Mouse (Mus musculus): ENCODE results near the gene H2-Eb1. TPM values are rescaled to one million over a fixed set of nuclear protein-coding genes. Genes with fewer than 3 reads are reported as not detected.

Gene H2-Eb1
- total and polyA plus RNA-seq, 2 experiments from 2014 or later, result 0.52 to 4.1 TPM

- no peak overlapping the region for H3K4me3 ChIP-seq (ENCODE audit: low read length)
- H3K4me2 ChIP-seq (ENCODE audit: low read depth, low read length), result no peak overlapping the region
- TF ChIP-seq CTCF (IDR thresholded peaks at IDR 0.05; ENCODE audit: low read depth), result no peak
- H3K9me3 ChIP-seq (ENCODE audit: low read length), result no peaks in the 10 kb centered on the region
- no peak for ATAC-seq
- peak; percentile 66 for DNase-seq (ENCODE audit: low spot score)
- H3K9ac ChIP-seq (replicated peaks; ENCODE audit: low read length), result no peak overlapping the region
- no peaks in the 10 kb centered on the region for H3K36me3 ChIP-seq (ENCODE audit: insufficient read depth, low read length)
- WGBS, result 67% methylated on average over 6 of the region's 6 CpGs
- no peaks in the 10 kb centered on the region for H3K27me3 ChIP-seq (ENCODE audit: insufficient read depth, low read length)
- H3K4me1 ChIP-seq (ENCODE audit: insufficient read depth, low read length), result no peaks in the 10 kb centered on the region
- H3K27ac ChIP-seq, result no peak overlapping the region
Observed at GRCm38 (mm10) chr17:34347606-34348308, 42.1 kb downstream of the H2-Eb1 start.

DNA sequence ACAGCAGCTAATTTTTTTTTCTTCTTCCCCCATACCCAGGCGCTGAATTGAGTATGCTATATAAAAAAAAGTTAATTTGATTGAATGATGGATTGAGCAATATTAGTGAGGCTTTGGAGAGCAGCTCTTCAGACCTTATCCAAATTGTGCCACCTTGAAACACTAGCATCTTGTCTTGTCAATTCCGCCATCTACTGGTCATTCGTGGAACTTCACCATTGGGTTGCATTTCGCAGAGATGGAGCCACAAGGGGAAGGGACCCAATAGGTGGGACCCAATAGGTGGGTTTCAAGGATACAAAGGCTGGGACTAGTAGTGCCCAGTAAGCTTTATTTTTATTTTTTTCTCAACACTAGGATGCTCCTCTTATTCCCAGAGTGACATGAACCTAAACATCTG is 43.8 kb downstream of the H2-Eb1 start:
- Histone ChIP-seq H3K36me3 (ENCODE audit: insufficient read depth, low read length) (no peaks in the 10 kb centered on the region), H3K27me3 (ENCODE audit: insufficient read depth, low read length) (no peaks in the 10 kb centered on the region), H3K9me3 (ENCODE audit: low read length) (no peaks in the 10 kb centered on the region), H3K4me2 (ENCODE audit: low read depth, low read length) (no peak overlapping the region), H3K27ac (no peak overlapping the region), H3K4me3 (ENCODE audit: low read length) (no peak overlapping the region), H3K9ac (replicated peaks; ENCODE audit: low read length) (no peak overlapping the region), H3K4me1 (ENCODE audit: insufficient read depth, low read length) (no peaks in the 10 kb centered on the region)
- peak; percentile 90 for TF ChIP-seq CTCF (IDR thresholded peaks at IDR 0.05; ENCODE audit: low read depth)
- no peak for ATAC-seq
- DNase-seq (ENCODE audit: low spot score), result peak; percentile 92
- WGBS, result 3% methylated on average over 4 of the region's 4 CpGs

GRCm38 (mm10) chr17:34354539-34354938 is 48.9 kb downstream of the H2-Eb1 start, which contains the start of gene Btnl2:
Gene Btnl2, plus strand, starts transcription at chr17:34354822.
- Histone ChIP-seq H3K27me3 (ENCODE audit: insufficient read depth, low read length) (no peaks in the 10 kb centered on the region), H3K36me3 (ENCODE audit: insufficient read depth, low read length) (no peaks in the 10 kb centered on the region), H3K9me3 (ENCODE audit: low read length) (no peaks in the 10 kb centered on the region), H3K4me2 (ENCODE audit: low read depth, low read length) (no peak within 1 kb of the TSS), H3K27ac (no peak within 1 kb of the TSS), H3K9ac (replicated peaks; ENCODE audit: low read length) (no peak within 1 kb of the TSS), H3K4me1 (ENCODE audit: insufficient read depth, low read length) (no peaks in the 10 kb centered on the region), H3K4me3 (ENCODE audit: low read length) (no peak within 1 kb of the TSS)
- 86% methylated on average over 5 of the region's 5 CpGs for WGBS
- ATAC-seq (no peak), DNase-seq (ENCODE audit: low spot score) (no peak)
- no peak for TF ChIP-seq CTCF (IDR thresholded peaks at IDR 0.05; ENCODE audit: low read depth)

DNA sequence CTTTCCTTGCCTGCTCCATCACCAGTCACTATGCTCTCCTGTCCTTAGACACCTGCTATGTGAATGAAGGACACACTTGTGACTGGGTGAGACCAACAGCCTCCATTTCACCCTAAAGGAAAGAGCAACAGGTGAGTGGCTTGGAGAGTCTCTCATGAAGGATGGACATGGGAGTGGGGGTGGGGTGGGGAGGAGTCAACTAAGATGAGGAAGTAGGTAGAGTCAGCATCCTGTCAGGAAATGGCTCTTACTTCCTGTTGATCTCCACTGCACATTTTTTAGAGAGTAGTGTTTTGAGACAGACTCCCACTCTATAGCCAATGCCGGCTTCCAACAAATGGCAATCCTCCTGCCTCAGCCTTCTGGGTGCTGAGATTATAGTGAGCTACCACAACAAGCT is 49.3 kb downstream of the H2-Eb1 start:
- no peaks in the 10 kb centered on the region for H3K27me3 ChIP-seq (ENCODE audit: insufficient read depth, low read length)
- no peak overlapping the region for H3K4me2 ChIP-seq (ENCODE audit: low read depth, low read length)
- H3K4me1 ChIP-seq (ENCODE audit: insufficient read depth, low read length), result no peaks in the 10 kb centered on the region
- H3K9me3 ChIP-seq (ENCODE audit: low read length), result no peaks in the 10 kb centered on the region
- no peak overlapping the region for H3K4me3 ChIP-seq (ENCODE audit: low read length)
- no peak overlapping the region for H3K9ac ChIP-seq (replicated peaks; ENCODE audit: low read length)
- WGBS, result 82% methylated on average over 1 of the region's 1 CpGs
- no peak for ATAC-seq
- no peaks in the 10 kb centered on the region for H3K36me3 ChIP-seq (ENCODE audit: insufficient read depth, low read length)
- no peak for TF ChIP-seq CTCF (IDR thresholded peaks at IDR 0.05; ENCODE audit: low read depth)
- H3K27ac ChIP-seq, result no peak overlapping the region
- DNase-seq (ENCODE audit: low spot score), result no peak

DNA sequence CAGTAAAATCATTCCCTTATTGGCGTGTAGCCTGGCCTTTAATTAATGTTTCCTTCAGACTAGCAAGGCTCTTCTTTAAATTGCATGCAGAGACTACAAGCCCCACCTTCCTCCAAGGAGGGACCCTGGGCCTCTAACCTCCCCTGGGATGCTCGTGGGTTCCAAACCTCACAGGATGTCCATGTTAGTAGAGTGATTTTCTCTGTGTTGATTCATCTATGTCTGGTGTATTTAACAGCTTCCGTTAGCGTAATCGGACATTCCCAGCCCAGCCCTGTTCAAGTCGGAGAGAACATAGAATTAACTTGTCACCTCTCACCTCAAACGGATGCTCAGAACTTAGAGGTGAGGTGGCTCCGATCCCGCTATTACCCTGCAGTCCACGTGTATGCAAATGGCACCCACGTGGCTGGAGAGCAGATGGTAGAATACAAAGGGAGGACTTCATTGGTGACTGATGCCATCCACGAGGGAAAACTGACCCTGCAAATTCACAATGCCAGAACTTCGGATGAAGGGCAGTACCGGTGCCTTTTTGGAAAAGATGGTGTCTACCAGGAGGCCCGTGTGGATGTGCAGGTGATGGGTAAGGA is 57.4 kb downstream of the H2-Eb1 start:
- H3K4me1 ChIP-seq (ENCODE audit: insufficient read depth, low read length), result no peaks in the 10 kb centered on the region
- H3K27ac ChIP-seq, result no peak overlapping the region
- no peaks in the 10 kb centered on the region for H3K36me3 ChIP-seq (ENCODE audit: insufficient read depth, low read length)
- DNase-seq (ENCODE audit: low spot score) (no peak), ATAC-seq (no peak)
- H3K9me3 ChIP-seq (ENCODE audit: low read length), result no peaks in the 10 kb centered on the region
- 84% methylated on average over 15 of the region's 15 CpGs for WGBS
- no peak for TF ChIP-seq CTCF (IDR thresholded peaks at IDR 0.05; ENCODE audit: low read depth)
- no peak overlapping the region for H3K4me2 ChIP-seq (ENCODE audit: low read depth, low read length)
- H3K4me3 ChIP-seq (ENCODE audit: low read length), result no peak overlapping the region
- no peaks in the 10 kb centered on the region for H3K27me3 ChIP-seq (ENCODE audit: insufficient read depth, low read length)
- H3K9ac ChIP-seq (replicated peaks; ENCODE audit: low read length), result no peak overlapping the region

GRCm38 (mm10) chr17:34363676-34364310 is 58.1 kb downstream of the H2-Eb1 start:
- Histone ChIP-seq H3K4me3 (ENCODE audit: low read length) (no peak overlapping the region), H3K4me2 (ENCODE audit: low read depth, low read length) (no peak overlapping the region), H3K27ac (no peak overlapping the region), H3K27me3 (ENCODE audit: insufficient read depth, low read length) (no peaks in the 10 kb centered on the region), H3K36me3 (ENCODE audit: insufficient read depth, low read length) (no peaks in the 10 kb centered on the region), H3K9ac (replicated peaks; ENCODE audit: low read length) (no peak overlapping the region), H3K9me3 (ENCODE audit: low read length) (no peaks in the 10 kb centered on the region), H3K4me1 (ENCODE audit: insufficient read depth, low read length) (no peaks in the 10 kb centered on the region)
- ATAC-seq (no peak), DNase-seq (ENCODE audit: low spot score) (no peak)
- TF ChIP-seq CTCF (IDR thresholded peaks at IDR 0.05; ENCODE audit: low read depth), result no peak
- WGBS, result 92% methylated on average over 3 of the region's 3 CpGs

GRCm38 (mm10) chr17:34365031-34365430 is 59.4 kb downstream of the H2-Eb1 start:
- 80% methylated on average over 10 of the region's 10 CpGs for WGBS

More at GRCm38 (mm10) chr17:34365031-34365430, 59.4 kb downstream of the H2-Eb1 start:
- no peak for DNase-seq (ENCODE audit: low spot score)
- no peaks in the 10 kb centered on the region for H3K4me1 ChIP-seq (ENCODE audit: insufficient read depth, low read length)
- no peak overlapping the region for H3K9ac ChIP-seq (replicated peaks; ENCODE audit: low read length)
- no peak overlapping the region for H3K27ac ChIP-seq
- ATAC-seq, result no peak
- no peaks in the 10 kb centered on the region for H3K9me3 ChIP-seq (ENCODE audit: low read length)
- no peaks in the 10 kb centered on the region for H3K27me3 ChIP-seq (ENCODE audit: insufficient read depth, low read length)
- H3K4me3 ChIP-seq (ENCODE audit: low read length), result no peak overlapping the region
- TF ChIP-seq CTCF (IDR thresholded peaks at IDR 0.05; ENCODE audit: low read depth), result no peak
- H3K4me2 ChIP-seq (ENCODE audit: low read depth, low read length), result no peak overlapping the region
- no peaks in the 10 kb centered on the region for H3K36me3 ChIP-seq (ENCODE audit: insufficient read depth, low read length)

Other genes starting within 250 kb of the H2-Eb1 start
- gene H2-Oa, start 213.5 kb upstream of the H2-Eb1 start, total RNA-seq (2014; rRNA removed), result not detected in 2 replicates
- 0.23 and 0.31 TPM in 2 replicates for gene H2-Oa, start 213.5 kb upstream of the H2-Eb1 start, polyA plus RNA-seq (2015; fragmentation: Nextera tagmentation; extraction: Ambion mirVana)
- 30.9 and 31.3 TPM in 2 replicates for gene H2-DMa, start 186.3 kb upstream of the H2-Eb1 start, total RNA-seq (2014; rRNA removed)
- 23.5 and 24.1 TPM in 2 replicates for gene H2-DMa, start 186.3 kb upstream of the H2-Eb1 start, polyA plus RNA-seq (2015; fragmentation: Nextera tagmentation; extraction: Ambion mirVana)
- 180 and 195 TPM in 2 replicates for gene Brd2, start 183.2 kb upstream of the H2-Eb1 start, total RNA-seq (2014; rRNA removed)
- 101 and 108 TPM in 2 replicates for gene Brd2, start 183.2 kb upstream of the H2-Eb1 start, polyA plus RNA-seq (2015; fragmentation: Nextera tagmentation; extraction: Ambion mirVana)
- 0.16 TPM in 1 of 2 replicates, not detected in the other for gene H2-DMb2, start 162.6 kb upstream of the H2-Eb1 start, total RNA-seq (2014; rRNA removed)
- 0.58 and 0.59 TPM in 2 replicates for gene H2-DMb2, start 162.6 kb upstream of the H2-Eb1 start, polyA plus RNA-seq (2015; fragmentation: Nextera tagmentation; extraction: Ambion mirVana)
- 1.8 and 3.0 TPM in 2 replicates for gene H2-DMb1, start 152.8 kb upstream of the H2-Eb1 start, total RNA-seq (2014; rRNA removed)
- 1.4 and 1.8 TPM in 2 replicates for gene H2-DMb1, start 152.8 kb upstream of the H2-Eb1 start, polyA plus RNA-seq (2015; fragmentation: Nextera tagmentation; extraction: Ambion mirVana)
- 14.0 and 14.1 TPM in 2 replicates for gene Tap1, start 118.3 kb upstream of the H2-Eb1 start, total RNA-seq (2014; rRNA removed)
- 8.0 and 8.1 TPM in 2 replicates for gene Tap1, start 118.3 kb upstream of the H2-Eb1 start, polyA plus RNA-seq (2015; fragmentation: Nextera tagmentation; extraction: Ambion mirVana)
- gene Psmb9, start 118.1 kb upstream of the H2-Eb1 start, total RNA-seq (2014; rRNA removed), result 0.68 and 4.3 TPM in 2 replicates
- 2.8 and 4.2 TPM in 2 replicates for gene Psmb9, start 118.1 kb upstream of the H2-Eb1 start, polyA plus RNA-seq (2015; fragmentation: Nextera tagmentation; extraction: Ambion mirVana)
- gene Psmb8, start 108.1 kb upstream of the H2-Eb1 start, total RNA-seq (2014; rRNA removed), result 2.8 and 5.0 TPM in 2 replicates
- gene Psmb8, start 108.1 kb upstream of the H2-Eb1 start, polyA plus RNA-seq (2015; fragmentation: Nextera tagmentation; extraction: Ambion mirVana), result 6.5 and 6.9 TPM in 2 replicates
- 0.89 and 1.8 TPM in 2 replicates for gene Tap2, start 102.3 kb upstream of the H2-Eb1 start, total RNA-seq (2014; rRNA removed)
- 3.8 and 6.5 TPM in 2 replicates for gene Tap2, start 102.3 kb upstream of the H2-Eb1 start, polyA plus RNA-seq (2015; fragmentation: Nextera tagmentation; extraction: Ambion mirVana)
- 0.14 and 0.42 TPM in 2 replicates for gene H2-Ob, start 67.0 kb upstream of the H2-Eb1 start, total RNA-seq (2014; rRNA removed)
- gene H2-Ob, start 67.0 kb upstream of the H2-Eb1 start, polyA plus RNA-seq (2015; fragmentation: Nextera tagmentation; extraction: Ambion mirVana), result 0.13 and 0.35 TPM in 2 replicates
- 1.1 and 3.5 TPM in 2 replicates for gene H2-Ab1, start 48.2 kb upstream of the H2-Eb1 start, total RNA-seq (2014; rRNA removed)
- gene H2-Ab1, start 48.2 kb upstream of the H2-Eb1 start, polyA plus RNA-seq (2015; fragmentation: Nextera tagmentation; extraction: Ambion mirVana), result 2.9 and 3.1 TPM in 2 replicates
- gene H2-Aa, start 18.0 kb upstream of the H2-Eb1 start, total RNA-seq (2014; rRNA removed), result 1.0 and 1.3 TPM in 2 replicates
- gene H2-Aa, start 18.0 kb upstream of the H2-Eb1 start, polyA plus RNA-seq (2015; fragmentation: Nextera tagmentation; extraction: Ambion mirVana), result 0.95 and 1.4 TPM in 2 replicates
- gene H2-Eb2, start 19.8 kb downstream of the H2-Eb1 start, total RNA-seq (2014; rRNA removed), result 0.05 and 0.07 TPM in 2 replicates
- 0.10 and 0.20 TPM in 2 replicates for gene H2-Eb2, start 19.8 kb downstream of the H2-Eb1 start, polyA plus RNA-seq (2015; fragmentation: Nextera tagmentation; extraction: Ambion mirVana)
- gene Btnl2, start 49.0 kb downstream of the H2-Eb1 start, total RNA-seq (2014; rRNA removed), result not detected in 2 replicates
- 0.08 TPM in 1 of 2 replicates, not detected in the other for gene Btnl2, start 49.0 kb downstream of the H2-Eb1 start, polyA plus RNA-seq (2015; fragmentation: Nextera tagmentation; extraction: Ambion mirVana)
- not detected in 2 replicates for gene Btnl1, start 71.3 kb downstream of the H2-Eb1 start, total RNA-seq (2014; rRNA removed)
- not detected in 2 replicates for gene Btnl1, start 71.3 kb downstream of the H2-Eb1 start, polyA plus RNA-seq (2015; fragmentation: Nextera tagmentation; extraction: Ambion mirVana)
- gene BC051142, start 93.0 kb downstream of the H2-Eb1 start, total RNA-seq (2014; rRNA removed), result 5.2 and 6.8 TPM in 2 replicates
- gene BC051142, start 93.0 kb downstream of the H2-Eb1 start, polyA plus RNA-seq (2015; fragmentation: Nextera tagmentation; extraction: Ambion mirVana), result 4.4 and 5.0 TPM in 2 replicates
- gene Btnl4, start 171.5 kb downstream of the H2-Eb1 start, total RNA-seq (2014; rRNA removed), result not detected in 2 replicates
- not detected in 2 replicates for gene Btnl4, start 171.5 kb downstream of the H2-Eb1 start, polyA plus RNA-seq (2015; fragmentation: Nextera tagmentation; extraction: Ambion mirVana)
- gene Btnl6, start 211.5 kb downstream of the H2-Eb1 start, total RNA-seq (2014; rRNA removed), result not detected in 2 replicates
- 0.09 TPM in 1 of 2 replicates, not detected in the other for gene Btnl6, start 211.5 kb downstream of the H2-Eb1 start, polyA plus RNA-seq (2015; fragmentation: Nextera tagmentation; extraction: Ambion mirVana)